Mouse (Mus musculus) A20 (cell line): ENCODE data around the gene Dnm1l.
"Not testable (repeated sequence)": the region's sequence is repeated elsewhere in the genome, so short reads cannot be mapped to it uniquely, and the experiment has no call there.

ENCODE experiments used
- DNase-seq: peaks from one replicate; pipeline ENCODE4 v3.0.0-alpha.2; 2011; ENCODE audit warnings: low read depth, low spot score

Dnm1l gene

DNA sequence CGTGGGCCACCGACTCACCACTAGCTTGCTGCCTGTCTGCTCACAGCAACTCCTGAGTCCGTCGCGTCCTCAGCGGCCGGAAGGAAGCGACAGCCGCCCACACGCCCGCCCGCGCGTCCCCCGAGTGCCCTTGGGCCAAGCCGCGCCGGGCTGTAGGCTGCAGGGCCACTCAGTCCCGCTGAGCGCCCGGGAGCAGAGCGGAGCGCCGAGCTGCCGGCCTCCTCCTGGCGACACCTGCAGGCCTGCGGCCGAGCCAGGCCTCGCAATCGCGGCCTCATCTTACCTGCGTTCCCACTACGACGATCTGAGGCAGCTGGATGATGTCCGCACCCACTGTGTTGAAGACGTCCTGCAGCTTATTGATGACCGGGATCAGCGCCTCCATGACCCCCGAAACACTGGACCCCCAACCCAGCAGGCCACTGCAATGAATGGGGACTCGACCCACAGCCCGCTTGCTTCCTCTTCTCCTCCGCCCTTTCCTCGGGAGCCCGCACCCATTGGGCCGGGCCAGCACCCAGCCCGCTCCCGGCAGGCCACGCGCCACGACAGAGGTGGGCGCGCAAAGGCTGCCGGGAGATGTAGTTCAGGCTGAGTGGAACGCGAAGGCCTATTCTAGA lies at the start of gene Dnm1l:
Gene Dnm1l (minus strand): TSS at position 479 of the 620 bp plus-strand sequence.
- DNase-seq, result peak; percentile 94

DNA sequence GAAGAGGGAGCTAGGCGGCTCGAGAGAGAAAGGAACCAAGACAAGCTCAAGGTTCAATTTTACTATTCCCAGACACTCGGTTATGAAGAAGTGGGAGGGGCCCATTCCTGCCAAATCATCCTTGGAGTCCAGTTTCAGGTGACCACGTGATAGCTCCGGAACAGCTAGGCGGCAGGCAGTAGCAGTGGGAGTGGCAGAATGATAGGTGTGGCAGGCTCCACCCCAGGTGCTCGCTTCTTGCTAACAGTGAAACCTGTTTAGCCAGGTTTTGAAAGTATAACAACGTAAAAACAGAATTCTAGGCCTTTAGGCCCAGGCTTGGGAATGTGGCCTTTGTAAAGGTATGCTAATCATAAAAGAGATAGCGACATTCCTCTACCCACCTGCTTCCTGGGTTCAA lies 8.5 kb upstream of the Dnm1l start:
- DNase-seq, result not testable (repeated sequence)

- not testable (repeated sequence) for DNase-seq
Observed at GRCm38 (mm10) chr16:16359101-16359482, 333 bp upstream of the Dnm1l start.

GRCm38 (mm10) chr16:16357908-16358307 lies 851 bp downstream of the Dnm1l start:
- no peak for DNase-seq

DNA sequence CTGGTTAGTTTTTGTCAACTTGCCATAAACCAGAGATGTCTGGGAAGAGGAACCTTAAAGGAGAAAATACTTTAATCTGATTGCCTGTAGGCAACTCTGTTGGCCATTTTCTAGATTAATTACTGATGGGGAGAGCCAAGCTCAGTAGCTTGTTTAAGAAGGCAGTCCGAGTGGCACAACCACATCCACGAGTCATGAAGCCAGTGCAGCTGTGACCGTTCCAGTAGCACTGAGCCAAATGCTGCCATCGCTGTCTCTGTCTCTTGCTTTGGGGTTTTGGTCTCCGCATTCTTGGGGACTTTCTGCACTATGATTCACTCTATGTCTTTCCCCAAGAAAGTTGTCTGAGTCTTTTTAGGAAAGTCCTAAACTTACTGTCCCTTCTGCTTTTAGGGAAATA lies 12.3 kb downstream of the Dnm1l start:
- no peak for DNase-seq

GRCm38 (mm10) chr16:16325775-16326336 lies 32.9 kb downstream of the Dnm1l start:
- no peak for DNase-seq

DNA sequence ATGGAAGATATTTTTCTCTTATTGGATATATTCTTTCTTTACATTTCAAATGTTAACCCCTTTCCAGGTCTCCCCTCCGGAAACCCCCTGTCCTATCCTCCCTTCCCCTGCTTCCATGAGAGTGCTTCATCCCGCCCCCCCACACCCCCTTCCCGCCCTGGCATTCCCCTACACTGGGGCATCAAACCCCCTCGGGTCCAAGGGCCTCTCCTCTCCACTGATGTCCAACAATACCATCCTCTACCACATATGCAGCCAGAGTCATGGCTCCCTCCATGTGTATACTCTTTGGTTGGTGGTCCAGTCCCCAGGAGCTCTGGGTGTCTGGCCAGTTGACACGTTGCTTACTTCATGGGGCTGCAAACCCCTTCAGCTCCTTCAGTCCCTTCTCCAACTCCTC lies 47.4 kb downstream of the Dnm1l start:
- no peak for DNase-seq

DNA sequence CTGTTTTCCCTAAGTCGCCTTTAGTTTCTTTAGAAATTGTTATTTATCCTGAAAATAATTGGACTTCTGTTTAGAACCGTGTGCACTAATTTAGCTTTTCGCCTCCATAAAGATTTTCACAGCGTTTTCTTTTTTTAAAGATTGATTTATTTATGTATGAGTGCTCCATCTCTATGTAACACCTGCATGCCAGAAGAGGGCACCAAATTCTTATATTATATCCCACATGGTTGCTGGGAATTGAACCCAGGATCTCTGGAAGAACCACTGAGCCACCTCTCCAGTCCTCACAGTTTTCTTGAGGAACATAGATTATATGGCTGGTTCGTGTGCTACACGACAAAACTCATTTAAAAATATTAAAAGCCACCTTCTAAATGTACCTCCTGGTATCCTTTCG lies 54.9 kb downstream of the Dnm1l start:
- DNase-seq, result peak; percentile 59

GRCm38 (mm10) chr16:16303138-16303827 lies 55.5 kb downstream of the Dnm1l start:
- peak; percentile 82 for DNase-seq

- DNase-seq, result peak; percentile 94
Observed at GRCm38 (mm10) chr16:16302369-16303137, 56.2 kb downstream of the Dnm1l start, which contains the start of gene Yars2. Gene Yars2, plus strand, starts transcription at chr16:16302965.

DNA sequence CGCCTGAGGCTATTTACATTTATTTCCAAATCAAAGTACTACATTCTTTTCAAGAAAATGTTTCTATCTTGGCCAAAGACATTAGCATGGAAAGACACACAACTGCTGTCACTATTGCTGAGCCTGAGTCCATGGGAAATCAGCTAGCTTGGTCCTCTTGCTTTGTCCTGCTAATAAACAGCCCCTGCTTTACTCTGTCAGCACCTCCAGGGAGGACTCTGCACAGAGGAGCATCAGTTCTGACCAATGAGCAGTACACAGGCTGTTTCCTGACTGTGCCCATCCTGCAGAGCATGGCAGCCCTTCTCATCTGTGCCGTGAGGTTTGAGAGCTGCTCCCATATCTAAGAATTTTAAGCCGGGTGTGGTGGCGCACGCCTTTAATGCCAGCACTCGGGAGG lies 85.0 kb downstream of the Dnm1l start:
- no peak for DNase-seq

GRCm38 (mm10) chr16:16272978-16273377 lies 85.8 kb downstream of the Dnm1l start:
- DNase-seq, result peak; percentile 20

DNA sequence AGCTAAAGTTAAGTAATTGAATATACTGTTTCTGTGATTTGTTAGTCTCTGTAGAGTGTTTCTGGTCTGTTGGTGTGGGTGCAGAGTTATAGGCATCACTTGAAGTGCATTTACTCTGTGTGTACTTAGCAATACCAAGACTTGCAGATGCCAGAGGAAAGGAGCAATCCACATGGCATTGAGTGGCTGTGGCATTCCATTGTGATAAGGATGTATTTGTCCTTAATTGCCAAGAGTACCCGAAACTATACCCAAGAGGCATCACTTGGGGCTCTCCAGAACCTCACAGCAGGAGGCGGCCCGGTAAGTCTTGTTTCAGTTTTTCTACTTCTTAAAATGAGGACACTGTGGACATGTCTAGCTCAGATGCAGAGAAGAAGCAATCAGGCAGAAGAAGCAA lies 96.3 kb downstream of the Dnm1l start:
- DNase-seq, result no peak
